Mouse (Mus musculus): Measurements from ENCODE around the gene Alox8. TPM values are rescaled to one million over a fixed set of nuclear protein-coding genes. Genes with fewer than 3 reads are reported as not detected.

The Alox8 gene
- polyA plus RNA-seq, 1 experiment from 2014 or later: not detected

GRCm38 (mm10) chr11:69169313-69169712, 28.3 kb downstream of the Alox8 start:
- DNase-seq (ENCODE audit: low spot score, missing footprints) (no peak), ATAC-seq (ENCODE audit: low FRiP score) (no peak)
- Histone ChIP-seq H3K36me3 (ENCODE audit: control insufficient read depth, insufficient read depth, low read length) (no peaks in the 10 kb centered on the region), H3K4me3 (ENCODE audit: low read depth, low read length) (no peak overlapping the region), H3K27me3 (ENCODE audit: control insufficient read depth, insufficient read depth, low read length) (no peaks in the 10 kb centered on the region), H3K4me2 (no peak overlapping the region), H3K4me1 (ENCODE audit: control insufficient read depth, insufficient read depth, low read length) (no peaks in the 10 kb centered on the region), H3K27ac (ENCODE audit: low read depth, low read length) (no peak overlapping the region), H3K9ac (ENCODE audit: low read length) (no peak overlapping the region), H3K9me3 (ENCODE audit: control insufficient read depth, low read length) (no peaks in the 10 kb centered on the region)
- WGBS: 86% methylated on average over 12 of the region's 12 CpGs

GRCm38 (mm10) chr11:69156800-69157199, 40.8 kb downstream of the Alox8 start, which contains the start of gene Alox12b:
Alox12b (plus strand) TSS chr11:69156989.
- no peak within 1 kb of the TSS for H3K27ac ChIP-seq (ENCODE audit: low read depth, low read length)
- H3K27me3 ChIP-seq (ENCODE audit: control insufficient read depth, insufficient read depth, low read length): peaks cover 8% of the 10 kb centered on the region; the same call in 1 of the 2 replicates
- peak; percentile 50; the same call in 1 of the 2 replicates for ATAC-seq (ENCODE audit: low FRiP score)

GRCm38 (mm10) chr11:69155351-69155750, 42.3 kb downstream of the Alox8 start:
- H3K9ac ChIP-seq (ENCODE audit: low read length): no peak overlapping the region
- no peak overlapping the region for H3K27ac ChIP-seq (ENCODE audit: low read depth, low read length)
- no peak for ATAC-seq (ENCODE audit: low FRiP score)
- peaks cover 7% of the 10 kb centered on the region; the same call in 1 of the 2 replicates for H3K4me1 ChIP-seq (ENCODE audit: control insufficient read depth, insufficient read depth, low read length)
- DNase-seq (ENCODE audit: low spot score, missing footprints): no peak
- no peaks in the 10 kb centered on the region for H3K36me3 ChIP-seq (ENCODE audit: control insufficient read depth, insufficient read depth, low read length)
- H3K27me3 ChIP-seq (ENCODE audit: control insufficient read depth, insufficient read depth, low read length): peaks cover 8% of the 10 kb centered on the region; the same call in 1 of the 2 replicates
- 66% methylated on average over 1 of the region's 1 CpGs for WGBS
- no peaks in the 10 kb centered on the region for H3K9me3 ChIP-seq (ENCODE audit: control insufficient read depth, low read length)
- H3K4me3 ChIP-seq (ENCODE audit: low read depth, low read length): no peak overlapping the region
- H3K4me2 ChIP-seq: no peak overlapping the region

More at GRCm38 (mm10) chr11:69156800-69157199, 40.8 kb downstream of the Alox8 start, which contains the start of gene Alox12b:
- H3K9me3 ChIP-seq (ENCODE audit: control insufficient read depth, low read length): no peaks in the 10 kb centered on the region
- peaks cover 7% of the 10 kb centered on the region; the same call in 1 of the 2 replicates for H3K4me1 ChIP-seq (ENCODE audit: control insufficient read depth, insufficient read depth, low read length)
- no peaks in the 10 kb centered on the region for H3K36me3 ChIP-seq (ENCODE audit: control insufficient read depth, insufficient read depth, low read length)
- peak within 1 kb of the TSS; percentile 19 for H3K4me3 ChIP-seq (ENCODE audit: low read depth, low read length)
- DNase-seq (ENCODE audit: low spot score, missing footprints): peak; percentile 89
- 3% methylated on average over 18 of the region's 18 CpGs for WGBS
- peak within 1 kb of the TSS; percentile 33 for H3K4me2 ChIP-seq
- H3K9ac ChIP-seq (ENCODE audit: low read length): no peak within 1 kb of the TSS

GRCm38 (mm10) chr11:69153831-69154230, 43.8 kb downstream of the Alox8 start:
- DNase-seq (ENCODE audit: low spot score, missing footprints) (no peak), ATAC-seq (ENCODE audit: low FRiP score) (no peak)
- H3K27ac ChIP-seq (ENCODE audit: low read depth, low read length): no peak overlapping the region

GRCm38 (mm10) chr11:69151004-69151403, 46.6 kb downstream of the Alox8 start:
- Histone ChIP-seq H3K27ac (ENCODE audit: low read depth, low read length) (no peak overlapping the region), H3K9ac (ENCODE audit: low read length) (no peak overlapping the region), H3K4me1 (ENCODE audit: control insufficient read depth, insufficient read depth, low read length) (no peaks in the 10 kb centered on the region), H3K27me3 (ENCODE audit: control insufficient read depth, insufficient read depth, low read length) (no peaks in the 10 kb centered on the region), H3K9me3 (ENCODE audit: control insufficient read depth, low read length) (no peaks in the 10 kb centered on the region), H3K4me2 (no peak overlapping the region), H3K36me3 (ENCODE audit: control insufficient read depth, insufficient read depth, low read length) (no peaks in the 10 kb centered on the region), H3K4me3 (ENCODE audit: low read depth, low read length) (no peak overlapping the region)
- peak; percentile 82 for DNase-seq (ENCODE audit: low spot score, missing footprints)
- no peak for ATAC-seq (ENCODE audit: low FRiP score)
- 74% methylated on average over 6 of the region's 6 CpGs for WGBS

More at GRCm38 (mm10) chr11:69153831-69154230, 43.8 kb downstream of the Alox8 start:
- no peak overlapping the region for H3K9ac ChIP-seq (ENCODE audit: low read length)
- H3K4me2 ChIP-seq: no peak overlapping the region
- peaks cover 7% of the 10 kb centered on the region; the same call in 1 of the 2 replicates for H3K4me1 ChIP-seq (ENCODE audit: control insufficient read depth, insufficient read depth, low read length)
- peaks cover 8% of the 10 kb centered on the region; the same call in 1 of the 2 replicates for H3K27me3 ChIP-seq (ENCODE audit: control insufficient read depth, insufficient read depth, low read length)
- 86% methylated on average over 8 of the region's 8 CpGs for WGBS
- no peaks in the 10 kb centered on the region for H3K9me3 ChIP-seq (ENCODE audit: control insufficient read depth, low read length)
- no peak overlapping the region for H3K4me3 ChIP-seq (ENCODE audit: low read depth, low read length)
- H3K36me3 ChIP-seq (ENCODE audit: control insufficient read depth, insufficient read depth, low read length): no peaks in the 10 kb centered on the region

- no peaks in the 10 kb centered on the region for H3K27me3 ChIP-seq (ENCODE audit: control insufficient read depth, insufficient read depth, low read length)
Observed at GRCm38 (mm10) chr11:69150444-69150843, 47.2 kb downstream of the Alox8 start.

GRCm38 (mm10) chr11:69149728-69150127, 47.9 kb downstream of the Alox8 start:
- Histone ChIP-seq H3K36me3 (ENCODE audit: control insufficient read depth, insufficient read depth, low read length) (no peaks in the 10 kb centered on the region), H3K27me3 (ENCODE audit: control insufficient read depth, insufficient read depth, low read length) (no peaks in the 10 kb centered on the region), H3K4me1 (ENCODE audit: control insufficient read depth, insufficient read depth, low read length) (no peaks in the 10 kb centered on the region), H3K9me3 (ENCODE audit: control insufficient read depth, low read length) (no peaks in the 10 kb centered on the region), H3K9ac (ENCODE audit: low read length) (no peak overlapping the region), H3K4me3 (ENCODE audit: low read depth, low read length) (no peak overlapping the region), H3K27ac (ENCODE audit: low read depth, low read length) (no peak overlapping the region), H3K4me2 (no peak overlapping the region)
- 84% methylated on average over 6 of the region's 6 CpGs for whole genome bisulfite sequencing
- DNase-seq (ENCODE audit: low spot score, missing footprints) (no peak), ATAC-seq (ENCODE audit: low FRiP score) (no peak)

More at GRCm38 (mm10) chr11:69150444-69150843, 47.2 kb downstream of the Alox8 start:
- no peak overlapping the region for H3K9ac ChIP-seq (ENCODE audit: low read length)
- peak; percentile 91 for DNase-seq (ENCODE audit: low spot score, missing footprints)
- no peaks in the 10 kb centered on the region for H3K36me3 ChIP-seq (ENCODE audit: control insufficient read depth, insufficient read depth, low read length)
- peak overlapping the region; percentile 25; the same call in 1 of the 2 replicates for H3K4me2 ChIP-seq
- no peaks in the 10 kb centered on the region for H3K9me3 ChIP-seq (ENCODE audit: control insufficient read depth, low read length)
- ATAC-seq (ENCODE audit: low FRiP score): no peak
- H3K4me1 ChIP-seq (ENCODE audit: control insufficient read depth, insufficient read depth, low read length): no peaks in the 10 kb centered on the region
- no peak overlapping the region for H3K4me3 ChIP-seq (ENCODE audit: low read depth, low read length)
- whole genome bisulfite sequencing: 7% methylated on average over 7 of the region's 7 CpGs
- no peak overlapping the region for H3K27ac ChIP-seq (ENCODE audit: low read depth, low read length)

GRCm38 (mm10) chr11:69148451-69148960, 49.1 kb downstream of the Alox8 start:
- ATAC-seq (ENCODE audit: low FRiP score): no peak
- Histone ChIP-seq H3K9ac (ENCODE audit: low read length) (no peak overlapping the region), H3K36me3 (ENCODE audit: control insufficient read depth, insufficient read depth, low read length) (no peaks in the 10 kb centered on the region), H3K4me3 (ENCODE audit: low read depth, low read length) (no peak overlapping the region), H3K27ac (ENCODE audit: low read depth, low read length) (no peak overlapping the region), H3K4me1 (ENCODE audit: control insufficient read depth, insufficient read depth, low read length) (no peaks in the 10 kb centered on the region), H3K9me3 (ENCODE audit: control insufficient read depth, low read length) (no peaks in the 10 kb centered on the region), H3K27me3 (ENCODE audit: control insufficient read depth, insufficient read depth, low read length) (no peaks in the 10 kb centered on the region), H3K4me2 (no peak overlapping the region)
- WGBS: 89% methylated on average over 5 of the region's 5 CpGs
- DNase-seq (ENCODE audit: low spot score, missing footprints): no peak

GRCm38 (mm10) chr11:69147546-69147945, 50.1 kb downstream of the Alox8 start:
- WGBS: 75% methylated on average over 7 of the region's 7 CpGs
- ATAC-seq (ENCODE audit: low FRiP score): no peak
- Histone ChIP-seq H3K9me3 (ENCODE audit: control insufficient read depth, low read length) (no peaks in the 10 kb centered on the region), H3K4me1 (ENCODE audit: control insufficient read depth, insufficient read depth, low read length) (no peaks in the 10 kb centered on the region), H3K4me2 (no peak overlapping the region), H3K9ac (ENCODE audit: low read length) (no peak overlapping the region), H3K27me3 (ENCODE audit: control insufficient read depth, insufficient read depth, low read length) (no peaks in the 10 kb centered on the region), H3K27ac (ENCODE audit: low read depth, low read length) (no peak overlapping the region), H3K36me3 (ENCODE audit: control insufficient read depth, insufficient read depth, low read length) (no peaks in the 10 kb centered on the region), H3K4me3 (ENCODE audit: low read depth, low read length) (no peak overlapping the region)
- no peak for DNase-seq (ENCODE audit: low spot score, missing footprints)

Data from midbrain, embryonic 11.5 days (tissue).